Mouse (Mus musculus) midbrain, embryonic 10.5 days (tissue): Measurements from ENCODE around the gene Ceacam13. TPM values are rescaled to one million over a fixed set of nuclear protein-coding genes. Genes with fewer than 3 reads are reported as not detected.
"Not testable (repeated sequence)": the region's sequence is repeated elsewhere in the genome, so short reads cannot be mapped to it uniquely, and the experiment has no call there.

Experiments
- DNase-seq: peaks from one replicate; pipeline ENCODE4 v3.0.0-alpha.2; 2017; ENCODE audit warnings: low spot score
- H3K27ac ChIP-seq: fragments of 300-500 bp; sonication (generic); replicated peaks from 2 replicates; pipeline ENCODE4 v1.5.1; 2016; ENCODE audit warnings: mild to moderate bottlenecking
- H3K27me3 ChIP-seq: fragments of 300-500 bp; sonication (generic); 2 replicates; pipeline ENCODE4 v1.6.1; 2016; ENCODE audit warnings: low read depth, mild to moderate bottlenecking; ENCODE audit not compliant: poor library complexity, severe bottlenecking
- H3K36me3 ChIP-seq: fragments of 300-500 bp; sonication (generic); 2 replicates; pipeline ENCODE4 v1.6.1; 2016; ENCODE audit warnings: mild to moderate bottlenecking, moderate library complexity
- H3K4me1 ChIP-seq: fragments of 300-500 bp; sonication (generic); 2 replicates; pipeline ENCODE4 v1.6.1; 2016
- H3K4me3 ChIP-seq: fragments of 300-500 bp; sonication (generic); 2 replicates; pipeline ENCODE4 v1.5.1; 2016; ENCODE audit warnings: mild to moderate bottlenecking, moderate library complexity
- H3K9me3 ChIP-seq: fragments of 300-500 bp; sonication (generic); replicated peaks from 2 replicates; pipeline ENCODE4 v1.6.1; 2016; ENCODE audit warnings: mild to moderate bottlenecking
- WGBS: fragments of 180-500 bp; shearing (Covaris S2); methylation state at CpG from one replicate; pipeline ENCODE4 v1.1.7; 2016; 5-methylcytosine and 5-hydroxymethylcytosine counted together
- microRNA-seq: library from miRNA; unstranded; fragments of <30 nt; microRNA quantifications from one replicate; pipeline ENCODE4, GENCODE M21; 2017
- polyA plus RNA-seq: library from polyadenylated mRNA; unstranded; fragments of >200 nt; fragmentation: Nextera tagmentation; extraction: Ambion mirVana; gene quantifications from 2 replicates; pipeline ENCODE4 v1.2.1, GENCODE M21; 2016

The Ceacam13 gene
- polyA plus RNA-seq: not detected in 2 replicates

- WGBS: 81% methylated on average over 4 of the region's 4 CpGs
- Histone ChIP-seq H3K36me3 (no peaks in the 10 kb centered on the region), H3K27ac (no peak within 1 kb of the TSS), H3K4me1 (no peaks in the 10 kb centered on the region), H3K4me3 (no peak within 1 kb of the TSS), H3K27me3 (no peaks in the 10 kb centered on the region), H3K9me3 (peaks cover 78% of the 10 kb centered on the region)
- no peak for DNase-seq
Observed at GRCm38 (mm10) chr7:18009589-18009988, at the start of gene Ceacam13. Gene Ceacam13, plus strand, starts transcription at chr7:18009889.

- no peak within 1 kb of the TSS for H3K27ac ChIP-seq
- H3K4me3 ChIP-seq: no peak within 1 kb of the TSS
- no peaks in the 10 kb centered on the region for H3K36me3 ChIP-seq
- no peaks in the 10 kb centered on the region for H3K27me3 ChIP-seq
- no peak for DNase-seq
- peaks cover 94% of the 10 kb centered on the region for H3K9me3 ChIP-seq
- WGBS: 90% methylated on average over 4 of the region's 4 CpGs
- no peaks in the 10 kb centered on the region for H3K4me1 ChIP-seq
Observed at GRCm38 (mm10) chr7:17971824-17972223, 37.9 kb upstream of the Ceacam13 start, which contains the start of gene Ceacam11. Gene Ceacam11, plus strand, starts transcription at chr7:17972124.

- H3K27ac ChIP-seq, DNase-seq, H3K4me3 ChIP-seq, H3K4me1 ChIP-seq, H3K27me3 ChIP-seq, H3K36me3 ChIP-seq: not testable (repeated sequence)
- H3K9me3 ChIP-seq: peaks cover 50% of the 10 kb centered on the region
- WGBS: 91% methylated on average over 1 of the region's 1 CpGs
Observed at GRCm38 (mm10) chr7:18001131-18001530, 8.6 kb upstream of the Ceacam13 start.

GRCm38 (mm10) chr7:18065629-18066028, 55.9 kb downstream of the Ceacam13 start, which contains the start of gene Ceacam12:
Gene Ceacam12, plus strand, starts transcription at chr7:18065929.
- H3K4me1 ChIP-seq: no peaks in the 10 kb centered on the region
- DNase-seq: no peak
- peaks cover 93% of the 10 kb centered on the region for H3K9me3 ChIP-seq
- no peaks in the 10 kb centered on the region for H3K27me3 ChIP-seq
- no peak within 1 kb of the TSS for H3K4me3 ChIP-seq
- H3K36me3 ChIP-seq: no peaks in the 10 kb centered on the region
- no peak within 1 kb of the TSS for H3K27ac ChIP-seq
- 67% methylated on average over 1 of the region's 1 CpGs for WGBS

Small RNAs within 50 kb of the gene (microRNA-seq; reads per million reads assigned to microRNA genes)
- not detected for gene Gm22414

Other genes starting within 250 kb of the Ceacam13 start
- gene Ceacam14, start 197.3 kb upstream of the Ceacam13 start, polyA plus RNA-seq: not detected in 2 replicates
- not detected in 2 replicates for gene Gm5155, start 138.1 kb upstream of the Ceacam13 start, polyA plus RNA-seq
- not detected in 2 replicates for gene Ceacam11, start 37.8 kb upstream of the Ceacam13 start, polyA plus RNA-seq
- not detected in 2 replicates for gene Ceacam12, start 56.0 kb downstream of the Ceacam13 start, polyA plus RNA-seq
- gene Igfl3, start 166.6 kb downstream of the Ceacam13 start, polyA plus RNA-seq: not detected in 2 replicates
- gene Mill1, start 235.5 kb downstream of the Ceacam13 start, polyA plus RNA-seq: not detected in 2 replicates